Mouse (Mus musculus) right cerebral cortex, postnatal 10 days (tissue): Measurements from ENCODE around the gene Arhgef11.
"Not testable (repeated sequence)": the region's sequence is repeated elsewhere in the genome, so short reads cannot be mapped to it uniquely, and the experiment has no call there.

Experiments used
- DNase-seq, 2 experiments: peaks; one replicate each; pipeline ENCODE4 v3.0.0; 2021; ENCODE audit warnings: low spot score in 2 of 2

The Arhgef11 gene

DNA sequence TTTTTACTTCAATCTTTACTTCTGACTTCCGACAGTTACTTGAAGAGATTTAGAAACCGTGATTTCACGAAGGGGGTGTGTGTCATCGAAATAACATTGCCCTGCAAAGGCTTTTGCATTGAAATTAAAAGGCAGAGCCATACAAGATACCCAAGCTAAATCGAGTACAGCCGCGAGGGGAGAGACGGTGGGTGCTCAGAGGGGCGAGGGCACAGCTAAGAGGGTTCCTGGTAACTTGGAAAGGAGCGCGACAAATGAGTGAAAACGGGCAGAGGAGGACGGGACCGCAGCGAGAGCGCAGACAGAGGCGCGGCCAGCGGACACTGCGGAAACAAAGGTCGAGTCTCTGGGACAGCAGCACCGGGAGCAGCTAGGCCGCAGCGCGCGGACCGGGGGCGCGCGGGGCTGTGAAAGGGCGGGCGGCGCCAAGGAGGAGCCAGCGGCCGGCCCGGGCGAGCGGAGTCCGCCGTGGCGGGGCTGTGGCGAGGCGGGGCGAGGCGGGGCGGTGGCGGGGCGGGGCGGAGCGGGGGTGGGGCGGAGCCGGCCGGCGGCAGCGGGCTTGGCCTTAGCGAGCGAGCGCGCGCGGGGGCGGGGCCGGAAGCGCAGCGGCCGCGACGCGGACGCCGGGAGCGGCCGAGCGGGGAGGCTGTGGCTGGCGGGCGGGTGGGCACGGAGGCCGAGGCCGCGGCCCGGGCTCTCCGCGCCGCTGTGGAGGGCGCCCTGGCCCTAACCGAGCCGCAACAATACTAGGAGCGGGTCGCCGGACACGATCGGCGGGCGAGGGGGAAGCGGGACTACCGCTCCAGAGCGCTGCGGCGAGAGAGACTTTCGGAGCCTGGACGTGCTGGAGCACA lies at the start of gene Arhgef11:
Gene Arhgef11 (plus strand): TSS at position 603 of the 854 bp plus-strand sequence.
- peak; percentile 71 to 79 for DNase-seq

GRCm38 (mm10) chr3:87568681-87569080 lies 48.7 kb upstream of the Arhgef11 start:
- no peak for DNase-seq

DNA sequence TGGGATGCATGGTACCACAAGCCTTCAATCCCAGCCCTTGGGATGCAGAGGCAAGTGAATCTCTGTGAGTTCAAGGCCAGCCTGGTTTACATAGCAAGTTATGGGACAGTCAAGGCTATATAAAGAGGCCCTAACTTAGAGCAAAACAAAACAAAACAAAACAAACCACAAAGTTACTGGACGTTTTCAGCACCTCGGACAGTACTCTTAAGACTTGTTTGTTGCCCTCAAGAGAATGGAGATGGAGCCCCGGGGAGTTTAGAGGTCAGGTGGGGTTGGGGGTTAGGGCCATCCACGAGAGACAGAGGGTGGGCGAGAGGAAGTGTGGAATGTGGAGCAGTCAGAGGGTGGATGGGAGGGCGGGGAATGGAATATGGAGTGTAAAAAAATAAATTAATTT lies 41.6 kb upstream of the Arhgef11 start:
- no peak for DNase-seq

DNA sequence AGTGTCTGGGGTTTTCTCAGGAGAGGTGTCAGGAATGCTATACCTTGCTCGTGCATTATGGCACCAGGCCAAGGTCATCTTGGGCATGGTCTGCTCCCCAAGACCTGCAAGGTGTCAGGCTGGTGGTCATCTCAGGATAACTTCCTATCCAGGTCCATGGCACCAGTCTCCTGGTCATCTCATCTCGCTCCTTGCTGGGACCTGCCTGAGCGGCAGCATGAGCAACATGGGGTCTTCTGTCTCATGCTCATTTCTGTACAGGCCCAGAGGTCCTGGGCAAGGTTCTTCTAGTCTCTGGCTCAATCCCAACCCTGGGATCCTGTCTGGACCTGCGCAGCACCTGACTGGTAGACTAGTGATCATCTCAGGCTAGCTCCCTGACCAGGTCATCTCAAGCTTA lies 35.1 kb upstream of the Arhgef11 start:
- no peak for DNase-seq

- no peak for DNase-seq
Measured at GRCm38 (mm10) chr3:87593793-87594192, 23.6 kb upstream of the Arhgef11 start.

DNA sequence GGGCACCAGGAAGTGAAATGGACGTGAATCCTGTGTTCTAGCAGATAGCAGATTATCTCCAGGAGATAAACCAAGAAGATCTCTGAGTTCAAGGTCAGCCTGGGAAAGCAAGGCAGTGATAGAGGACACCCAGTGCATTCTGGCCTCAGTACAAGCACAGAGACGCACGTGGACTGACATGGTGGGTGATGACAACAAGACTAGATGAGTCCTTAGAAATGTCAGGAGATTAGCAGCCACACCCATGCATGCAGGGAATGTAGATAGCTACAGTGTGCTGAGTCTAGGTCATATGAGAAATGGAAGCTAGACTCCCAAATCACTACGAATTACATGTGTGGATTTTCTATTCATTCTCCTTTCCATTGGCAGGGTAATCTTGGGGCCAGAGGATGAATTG lies 22.0 kb upstream of the Arhgef11 start:
- DNase-seq = not testable (repeated sequence)

DNA sequence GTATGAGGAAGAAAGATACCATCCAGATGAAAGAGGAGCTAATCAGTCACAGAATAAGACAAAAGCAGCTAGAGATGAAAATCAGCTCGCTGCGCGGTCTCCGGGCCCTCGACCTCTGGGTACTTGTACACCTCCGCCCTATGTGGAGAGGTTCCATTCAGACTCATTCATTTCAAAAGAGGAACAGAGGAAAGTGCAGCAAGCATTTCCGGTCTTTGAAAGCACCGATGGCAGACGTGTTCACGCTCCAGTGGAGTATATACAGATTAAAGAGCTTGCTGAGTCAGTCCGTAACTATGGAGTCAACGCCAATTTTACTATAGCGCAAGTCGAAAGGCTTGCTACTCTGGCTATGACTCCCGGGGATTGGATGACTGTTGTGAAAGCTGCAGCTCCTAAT lies 16.3 kb upstream of the Arhgef11 start:
- not testable (repeated sequence) for DNase-seq

- DNase-seq = no peak
Measured at GRCm38 (mm10) chr3:87616354-87616753, 1.0 kb upstream of the Arhgef11 start.

DNA sequence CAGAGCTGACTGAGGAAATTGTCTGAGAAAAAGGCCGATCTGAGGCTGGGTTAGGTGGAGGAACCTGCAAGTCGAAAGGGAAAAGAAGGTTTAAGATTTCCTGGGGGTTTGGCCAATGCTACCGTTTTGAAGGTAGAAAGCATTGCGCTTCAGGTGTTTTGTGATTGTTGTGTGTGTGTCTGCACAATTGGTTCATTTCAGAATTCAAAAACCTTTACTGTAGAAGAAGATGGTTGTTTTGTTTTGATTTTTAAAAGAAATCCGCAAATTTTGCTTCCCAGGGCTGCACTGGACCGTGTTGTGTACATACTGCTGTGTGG lies 412 bp downstream of the Arhgef11 start:
- DNase-seq = no peak

- no peak for DNase-seq
Measured at GRCm38 (mm10) chr3:87618240-87618639, 881 bp downstream of the Arhgef11 start.

GRCm38 (mm10) chr3:87618981-87619710 lies 1.8 kb downstream of the Arhgef11 start:
- DNase-seq = no peak

DNA sequence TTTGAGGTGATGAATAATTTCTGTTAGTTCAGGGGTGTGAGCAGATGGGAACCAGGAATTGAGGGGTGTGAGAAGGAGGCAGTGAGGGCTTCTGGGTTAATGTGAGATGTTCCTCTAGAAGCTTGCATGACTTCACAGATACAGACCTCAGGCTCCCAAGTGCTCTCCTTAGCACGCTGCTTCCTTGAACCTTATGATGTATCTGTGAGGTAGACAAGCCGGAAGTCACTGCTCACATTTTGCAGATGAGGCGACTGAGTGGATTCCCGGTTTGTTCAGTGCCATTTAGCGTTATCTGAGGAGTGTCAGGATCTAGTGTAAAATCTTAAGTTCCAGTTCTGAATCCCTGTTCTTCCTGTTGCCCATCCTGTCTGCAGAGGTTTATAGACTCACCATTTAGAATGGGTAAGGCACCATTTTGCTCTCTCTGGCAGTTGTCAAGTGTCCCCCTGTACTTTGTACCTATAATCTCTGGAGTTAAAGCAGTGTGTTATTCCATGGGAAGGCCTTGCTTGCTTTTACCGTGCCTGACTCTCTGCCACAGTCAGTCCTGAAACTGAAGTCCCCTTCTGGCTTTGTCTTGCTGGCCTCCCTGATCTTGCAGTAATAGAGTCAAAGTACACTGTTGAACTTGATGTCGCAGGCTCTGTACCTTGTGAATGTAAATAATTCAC lies 3.0 kb downstream of the Arhgef11 start:
- DNase-seq = no peak

- DNase-seq = no peak
Measured at GRCm38 (mm10) chr3:87624899-87625298, 7.5 kb downstream of the Arhgef11 start.

DNA sequence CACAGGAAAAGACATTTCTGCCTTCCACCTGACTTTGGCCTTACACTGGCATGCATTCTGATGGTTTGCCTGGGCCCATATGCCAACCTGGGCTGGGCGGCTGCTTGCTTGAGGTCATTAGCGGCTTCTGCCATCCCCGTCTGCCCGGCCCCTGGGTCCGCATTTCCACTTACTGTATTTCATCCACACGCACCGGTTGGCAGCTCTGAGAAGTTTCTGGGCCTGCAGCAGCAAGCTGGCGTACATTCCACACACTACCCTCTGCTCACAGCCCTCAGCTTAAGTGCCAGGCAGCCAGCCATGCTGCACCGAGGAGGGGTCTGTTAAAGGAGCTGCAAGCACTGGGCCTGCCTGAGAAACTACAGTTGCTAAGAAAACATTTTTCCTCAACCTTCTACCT lies 13.5 kb downstream of the Arhgef11 start:
- peak; percentile 70 to 72 for DNase-seq

- no peak for DNase-seq
Measured at GRCm38 (mm10) chr3:87631408-87631807, 14.0 kb downstream of the Arhgef11 start.

DNA sequence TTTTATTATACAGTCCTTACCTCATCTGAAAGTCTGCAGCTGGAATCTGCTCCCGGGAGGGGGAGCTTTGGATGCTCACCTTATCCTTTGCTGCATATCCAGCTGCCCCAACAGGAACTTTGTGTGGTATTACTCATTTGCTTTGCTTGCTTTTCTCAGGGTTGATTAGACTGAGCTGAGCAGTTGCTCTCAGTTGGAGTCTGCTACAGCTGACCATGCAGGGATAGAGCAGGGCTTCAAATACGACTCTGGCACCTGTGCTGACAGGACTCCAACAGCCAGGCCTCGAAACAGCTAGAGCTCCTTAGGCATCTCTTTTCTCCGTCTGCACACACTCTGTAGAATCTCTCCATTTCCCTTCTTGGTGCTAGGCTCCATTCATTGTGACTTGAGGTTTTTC lies 18.2 kb downstream of the Arhgef11 start:
- DNase-seq = no peak

- no peak for DNase-seq
Measured at GRCm38 (mm10) chr3:87643453-87643852, 26.1 kb downstream of the Arhgef11 start.

DNA sequence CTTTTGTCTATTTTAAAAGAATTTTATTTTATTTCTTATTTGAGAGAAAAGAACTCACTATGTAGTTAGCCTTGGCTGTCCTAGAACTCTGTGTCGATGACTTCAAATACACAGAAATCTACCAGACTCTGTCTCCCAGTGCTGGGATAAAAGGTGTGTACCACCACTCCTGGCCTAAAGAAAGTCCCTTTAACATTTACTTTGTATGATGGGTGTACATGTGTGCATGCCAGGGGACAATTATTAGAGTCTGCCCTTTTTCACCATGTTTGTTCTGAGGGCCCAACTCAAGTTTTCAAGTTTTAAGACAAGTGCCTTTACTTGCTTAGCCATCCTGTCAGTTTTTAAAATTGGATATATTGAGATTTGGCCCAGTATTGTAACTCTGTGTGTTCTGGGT lies 28.8 kb downstream of the Arhgef11 start:
- no peak for DNase-seq

- no peak for DNase-seq
Measured at GRCm38 (mm10) chr3:87649063-87649462, 31.7 kb downstream of the Arhgef11 start.

GRCm38 (mm10) chr3:87658348-87658747 lies 41.0 kb downstream of the Arhgef11 start:
- no peak for DNase-seq

DNA sequence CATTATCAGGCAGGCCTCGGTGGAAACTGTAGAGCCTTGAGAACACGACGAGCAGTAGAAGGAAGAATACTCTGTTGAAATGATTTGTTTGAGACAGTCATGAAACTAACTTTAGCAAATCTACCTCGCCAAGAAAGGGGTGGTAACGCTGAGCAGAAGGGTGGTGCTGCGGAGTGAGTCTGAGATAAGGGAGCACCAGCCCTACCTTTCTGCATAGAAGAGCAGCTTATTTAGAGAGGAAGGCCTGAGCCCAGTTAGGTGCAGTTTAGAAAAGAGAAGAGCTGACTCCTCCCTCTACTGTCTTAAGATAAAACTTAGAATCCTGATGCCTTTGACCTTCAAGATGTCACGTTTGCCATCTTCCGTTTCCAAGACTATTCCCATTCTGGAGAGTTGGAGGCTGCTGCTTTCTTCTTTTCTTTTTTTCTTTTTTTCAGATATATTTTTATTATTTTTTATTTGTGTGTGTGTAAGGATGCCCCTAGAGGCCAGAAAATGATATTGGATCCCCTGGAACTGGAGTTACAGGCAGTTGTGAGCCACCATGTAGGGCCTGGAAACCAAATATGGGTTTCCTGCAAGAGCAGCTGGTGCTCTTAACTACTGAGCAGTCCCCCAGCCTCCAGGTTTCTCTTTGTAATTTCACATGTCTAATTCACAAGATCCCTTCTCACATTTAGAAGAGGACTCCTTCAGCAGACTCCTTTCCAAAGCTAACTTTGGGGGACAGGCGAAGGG lies 42.5 kb downstream of the Arhgef11 start:
- DNase-seq = no peak

- no peak for DNase-seq
Measured at GRCm38 (mm10) chr3:87660479-87660878, 43.1 kb downstream of the Arhgef11 start.
